Mouse (Mus musculus) left cerebral cortex, adult 6 months (tissue): ENCODE data around the gene Ocln. TPM values are rescaled to one million over a fixed set of nuclear protein-coding genes. Genes with fewer than 3 reads are reported as not detected.

Experiments used
- long read RNA-seq, 2 experiments: library from polyadenylated mRNA; unstranded; transcript quantifications; one replicate each; pipeline ENCODE4 v2.0.0; 2019 to 2020
- polyA plus RNA-seq: library from polyadenylated mRNA; unstranded; fragments of <200 nt; fragmentation: Nextera tagmentation; gene quantifications from 2 replicates; pipeline ENCODE4 v1.2.3, GENCODE M21; 2021

The Ocln gene
- polyA plus RNA-seq = 4.1 and 4.5 TPM in 2 replicates
- long read RNA-seq, experiment 1, full-length matches to known transcripts = 30 of 43 reads
- long read RNA-seq, experiment 1, partial matches to known transcripts = 1 of 43 reads
- long read RNA-seq, experiment 1, other reads (novel, unspliced or antisense) = 12 of 43 reads
- long read RNA-seq, experiment 2, full-length matches to known transcripts = 3 of 7 reads
- long read RNA-seq, experiment 2, partial matches to known transcripts = 0 of 7 reads
- long read RNA-seq, experiment 2, other reads (novel, unspliced or antisense) = 4 of 7 reads

GRCm38 (mm10) chr13:100552369-100553041 is at the start of gene Ocln:
Gene Ocln (minus strand): TSS chr13:100552718.

GRCm38 (mm10) chr13:100492061-100492787 is 60.3 kb downstream of the Ocln start, which contains the start of gene Gtf2h2:
Gene Gtf2h2 (minus strand): TSS chr13:100492579.

GRCm38 (mm10) chr13:100452415-100453127 is 99.9 kb downstream of the Ocln start, which contains the start of gene Naip1:
Gene Naip1 (minus strand): TSS chr13:100452869.

Other genes with a start within 250 kb of the Ocln start
- 0.03 and 0.06 TPM in 2 replicates for gene Naip6, start 235.0 kb downstream of the Ocln start, polyA plus RNA-seq
- gene Naip1, start 99.8 kb downstream of the Ocln start, polyA plus RNA-seq = not detected in 2 replicates
- gene Gtf2h2, start 60.1 kb downstream of the Ocln start, polyA plus RNA-seq = 23.2 and 28.8 TPM in 2 replicates
- 0.28 and 0.75 TPM in 2 replicates for gene Marveld2, start 64.3 kb upstream of the Ocln start, polyA plus RNA-seq
- gene Ak6, start 98.3 kb upstream of the Ocln start, polyA plus RNA-seq = 166 and 217 TPM in 2 replicates
- 6.0 and 7.5 TPM in 2 replicates for gene Rad17, start 98.3 kb upstream of the Ocln start, polyA plus RNA-seq
- gene Taf9, start 98.9 kb upstream of the Ocln start, polyA plus RNA-seq = 30.1 and 30.3 TPM in 2 replicates
- 0.54 and 1.4 TPM in 2 replicates for gene Ccdc125, start 117.0 kb upstream of the Ocln start, polyA plus RNA-seq
- gene Cdk7, start 178.2 kb upstream of the Ocln start, polyA plus RNA-seq = 26.7 and 28.8 TPM in 2 replicates
- gene Mrps36, start 191.9 kb upstream of the Ocln start, polyA plus RNA-seq = 222 and 261 TPM in 2 replicates
- gene Cenph, start 223.2 kb upstream of the Ocln start, polyA plus RNA-seq = 0.75 and 1.1 TPM in 2 replicates
- gene Ccnb1, start 233.9 kb upstream of the Ocln start, polyA plus RNA-seq = 2.0 and 2.3 TPM in 2 replicates